Mouse (Mus musculus) frontal cortex, postnatal 10 days (tissue): ENCODE measurements around the gene Fntb.

ENCODE experiments used
- DNase-seq, 2 experiments: peaks; one replicate each; pipeline ENCODE4 v3.0.0; 2022; ENCODE audit warnings: low spot score in 2 of 2, mixed read lengths in 1 of 2

Fntb gene

DNA sequence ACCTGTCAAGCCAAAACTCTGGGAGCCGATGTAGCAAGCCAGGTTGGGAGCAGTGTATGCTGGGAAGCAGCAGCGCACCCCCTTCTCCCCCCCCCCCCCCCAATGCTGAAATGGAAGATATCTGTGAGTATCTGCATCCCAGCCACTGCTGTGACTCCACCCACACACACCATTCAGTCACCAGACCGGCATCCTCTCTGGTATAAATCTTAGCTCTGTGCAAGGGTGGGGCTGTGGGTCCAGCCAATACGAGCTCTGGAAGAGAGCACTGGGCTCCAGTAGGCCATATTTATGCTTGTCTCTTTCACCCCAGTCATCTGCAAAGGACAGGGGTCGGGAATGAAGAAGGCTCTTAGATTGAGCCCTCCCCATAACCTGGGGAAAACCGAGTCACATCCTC is 155.0 kb downstream of the Fntb start:
- no peak for DNase-seq

DNA sequence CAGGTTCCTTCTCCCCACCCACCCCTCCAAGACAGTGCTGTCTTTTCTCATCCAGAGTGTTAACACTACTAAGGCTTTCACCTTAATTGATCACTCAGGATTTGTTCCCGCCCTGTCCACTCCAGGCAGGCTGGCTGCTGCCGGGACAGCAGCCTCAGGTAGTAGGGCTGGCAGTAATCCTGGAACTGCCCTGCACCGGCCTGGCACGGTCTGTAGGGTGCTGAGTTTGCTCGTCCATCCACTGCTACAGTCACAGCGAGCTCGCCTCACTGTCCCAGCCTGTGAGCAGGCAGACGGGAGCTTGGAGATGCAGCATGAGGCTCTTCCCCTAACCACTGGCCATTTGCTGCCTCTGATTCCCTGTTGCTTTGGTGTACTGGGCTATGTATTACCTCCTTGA is 155.6 kb downstream of the Fntb start:
- DNase-seq = no peak

DNA sequence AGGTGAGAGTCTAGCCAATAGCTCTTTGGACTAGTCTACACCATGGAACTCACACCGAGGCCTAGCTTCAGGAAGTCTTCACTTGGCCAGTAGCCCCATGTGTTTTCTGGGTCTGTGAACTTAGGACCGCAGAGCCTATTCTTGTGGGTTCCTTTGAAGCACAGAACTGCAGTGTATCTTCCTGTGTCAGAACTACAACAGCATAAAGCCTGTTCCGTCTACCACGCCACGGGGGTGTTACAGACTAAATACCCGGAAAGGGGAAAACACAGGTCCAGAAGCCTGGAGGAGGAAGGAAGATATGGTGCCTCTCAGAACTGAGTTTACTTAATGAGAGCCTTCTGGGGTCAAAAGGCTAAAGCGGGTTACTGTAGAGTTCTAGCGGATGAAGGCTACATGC is 157.7 kb downstream of the Fntb start:
- DNase-seq = no peak

DNA sequence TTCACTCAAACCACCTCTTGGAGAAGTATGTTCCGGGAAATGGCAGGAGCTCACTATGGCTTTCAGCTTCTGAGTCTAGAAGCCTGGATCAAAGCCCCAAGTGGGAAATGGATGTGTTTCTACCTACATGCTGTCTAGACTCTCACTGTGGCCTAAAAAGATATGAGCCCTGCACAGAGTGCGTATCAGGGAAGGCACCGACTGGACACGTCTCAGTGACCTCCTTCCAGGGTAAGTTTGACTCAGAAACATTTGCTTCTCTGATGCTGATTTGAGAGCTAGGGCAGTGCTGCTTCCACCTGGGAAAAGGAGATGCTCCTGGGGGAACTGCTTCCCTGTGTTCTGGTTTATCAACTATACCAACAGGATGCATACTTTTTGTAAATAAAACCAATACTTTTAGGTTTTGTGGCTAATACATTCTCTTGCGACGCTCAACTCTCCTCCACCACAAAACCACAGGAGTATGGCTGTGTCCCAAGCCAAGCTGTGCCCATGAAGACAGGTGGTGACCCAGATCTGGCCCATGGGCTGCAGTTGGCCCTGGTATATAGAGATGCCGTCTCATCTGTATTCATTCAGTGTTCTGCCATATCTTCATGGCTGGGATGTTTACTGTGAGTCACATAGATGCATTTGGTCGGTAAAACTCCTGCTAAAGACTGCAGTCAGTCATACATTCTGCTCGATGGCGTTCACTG is 159.7 kb downstream of the Fntb start:
- DNase-seq = no peak

DNA sequence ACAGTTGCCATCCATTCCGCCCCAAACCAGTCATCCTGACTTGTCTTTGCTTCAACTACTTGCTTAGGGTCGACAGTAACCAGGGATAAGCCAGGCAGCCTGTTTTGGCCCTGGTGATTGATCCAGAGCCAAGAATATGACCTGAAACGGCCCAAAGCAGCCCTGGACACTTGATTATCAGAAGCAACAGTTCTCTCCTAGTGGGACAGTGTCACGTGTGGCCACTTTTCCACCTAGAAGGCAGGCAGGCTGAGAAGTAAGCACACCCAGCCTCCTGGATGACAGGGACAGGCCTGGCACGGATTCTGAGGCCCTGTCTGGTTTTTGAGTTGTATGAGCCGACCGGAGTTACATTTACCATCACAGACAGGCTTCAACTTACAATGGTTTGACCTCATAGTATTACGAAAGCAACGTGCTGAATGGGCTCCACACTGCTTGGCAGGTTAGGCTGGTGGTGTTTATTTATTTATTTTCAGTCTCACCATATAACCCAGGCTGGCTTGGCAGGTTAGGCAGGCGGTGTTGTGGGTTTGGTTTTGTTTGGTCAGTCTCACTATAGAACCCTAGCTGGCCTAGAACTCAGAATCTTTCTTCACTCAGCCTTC is 161.1 kb downstream of the Fntb start:
- DNase-seq = no peak

DNA sequence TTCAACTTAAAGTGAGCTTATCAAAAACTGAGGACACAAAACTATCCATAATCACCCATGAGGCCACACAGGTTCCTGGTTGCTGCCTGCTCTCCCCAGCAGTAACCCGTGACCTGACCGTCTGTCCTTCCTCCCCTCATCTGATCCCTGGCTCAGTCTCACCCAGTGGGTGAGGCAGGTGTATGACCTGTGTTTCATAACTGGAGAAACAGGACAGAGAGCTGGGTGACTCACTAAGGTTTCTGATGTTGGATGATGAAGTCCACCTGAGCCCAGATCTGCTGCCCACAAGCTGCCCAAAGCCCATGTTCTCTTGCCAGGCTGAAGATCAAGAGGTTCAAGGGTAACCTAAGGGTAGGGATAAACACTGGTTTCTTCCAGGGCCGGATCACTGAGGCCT is 161.6 kb downstream of the Fntb start:
- no peak for DNase-seq

DNA sequence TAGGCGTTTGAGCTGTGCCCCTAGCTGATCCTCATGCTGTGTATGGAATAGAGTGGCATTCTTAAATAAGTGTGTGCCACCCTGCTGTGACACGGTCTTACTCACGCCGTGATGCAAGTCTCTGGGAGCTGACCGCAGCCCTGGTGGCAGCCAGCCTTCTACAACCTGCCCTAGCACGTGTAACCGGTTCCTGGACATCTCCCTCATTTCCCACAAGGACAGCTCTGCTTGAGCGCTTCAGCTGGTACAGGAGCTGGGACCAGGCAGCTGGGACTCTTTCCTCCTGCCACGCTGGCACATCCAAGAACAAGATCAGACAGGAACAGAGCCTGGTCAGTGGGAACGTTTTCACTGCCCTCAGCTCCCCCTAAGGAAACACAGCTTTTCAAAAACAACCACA is 162.2 kb downstream of the Fntb start:
- no peak for DNase-seq

DNA sequence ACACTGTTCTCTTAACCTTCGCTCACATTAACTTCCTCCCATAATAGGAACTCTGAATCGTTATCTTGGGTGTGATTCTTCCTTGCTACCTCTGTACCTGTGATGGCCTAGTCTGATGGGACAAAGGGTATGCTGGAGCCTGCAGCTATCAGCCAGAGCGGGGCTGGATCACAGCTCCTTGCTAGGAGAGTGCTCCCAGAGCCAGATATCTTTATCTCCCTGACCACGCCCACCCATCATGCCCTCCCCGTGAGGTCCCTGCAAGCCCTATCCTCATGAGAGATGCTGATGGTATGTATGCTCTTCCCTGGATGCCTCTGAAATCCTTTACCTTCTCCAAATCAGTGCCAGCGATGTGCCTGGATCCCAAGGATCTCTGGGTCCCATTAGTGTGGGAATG is 164.8 kb downstream of the Fntb start:
- DNase-seq = no peak

DNA sequence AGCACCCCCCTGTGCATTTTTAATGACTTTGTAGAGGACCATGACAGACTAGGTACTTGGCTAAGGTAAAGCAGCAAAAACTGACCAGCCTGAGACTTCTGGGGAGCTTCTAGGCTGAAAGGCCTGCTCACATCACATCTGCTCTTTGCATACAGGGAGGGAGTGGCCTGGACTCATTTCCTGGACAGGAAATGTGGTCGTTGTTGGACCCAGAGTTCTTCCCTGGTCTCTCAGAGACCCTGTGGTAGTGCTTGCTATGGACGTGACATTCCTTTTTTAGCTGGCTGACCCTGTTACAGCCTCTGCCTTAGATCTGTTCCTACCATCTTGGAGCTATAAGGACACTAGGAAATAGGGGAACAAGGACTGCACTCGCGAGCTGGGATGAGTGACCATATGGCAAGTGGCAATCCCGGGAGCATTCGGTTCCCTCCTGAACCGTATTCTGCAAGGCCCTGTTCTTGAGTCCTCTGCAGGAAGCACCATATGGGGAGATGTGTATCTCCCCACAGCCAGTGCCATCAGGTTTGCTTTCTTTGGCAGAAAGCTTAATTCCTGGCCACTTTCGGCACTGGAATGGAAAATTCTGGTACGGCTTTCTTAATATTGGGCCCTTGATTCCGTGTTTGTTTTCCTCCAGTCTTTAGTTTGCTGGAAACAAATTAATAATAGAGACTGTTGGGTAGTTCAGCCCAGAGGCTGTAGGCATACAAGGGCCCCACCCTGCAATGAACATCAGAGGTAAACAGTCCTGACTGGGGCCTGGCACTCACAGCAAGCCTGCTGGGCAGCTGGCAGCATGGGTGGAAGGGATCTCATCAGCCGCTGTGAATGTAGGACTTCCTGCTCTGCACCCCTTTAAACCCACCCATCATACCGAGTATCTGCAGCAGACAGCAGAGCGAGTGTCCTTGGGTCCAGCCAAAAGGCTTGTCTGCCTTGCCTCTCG is 166.6 kb downstream of the Fntb start:
- no peak for DNase-seq

DNA sequence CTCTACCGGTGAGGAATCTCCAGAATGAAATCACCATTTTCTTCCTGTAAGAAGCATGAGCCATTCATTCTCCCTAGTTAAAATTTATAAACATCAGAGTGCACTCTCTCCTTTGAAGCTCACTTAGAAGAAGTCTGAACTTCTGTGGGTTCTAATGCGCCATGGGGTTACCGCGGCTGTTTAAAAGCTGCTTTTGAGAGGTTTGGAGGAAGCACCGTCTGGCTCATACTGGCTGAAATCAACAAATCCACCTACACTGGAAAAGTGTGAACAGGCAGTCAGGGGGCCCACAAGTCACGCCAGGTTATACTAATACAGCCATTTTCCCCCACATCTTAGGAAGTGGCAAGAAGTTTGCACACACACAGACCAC is 167.3 kb downstream of the Fntb start:
- no peak for DNase-seq

DNA sequence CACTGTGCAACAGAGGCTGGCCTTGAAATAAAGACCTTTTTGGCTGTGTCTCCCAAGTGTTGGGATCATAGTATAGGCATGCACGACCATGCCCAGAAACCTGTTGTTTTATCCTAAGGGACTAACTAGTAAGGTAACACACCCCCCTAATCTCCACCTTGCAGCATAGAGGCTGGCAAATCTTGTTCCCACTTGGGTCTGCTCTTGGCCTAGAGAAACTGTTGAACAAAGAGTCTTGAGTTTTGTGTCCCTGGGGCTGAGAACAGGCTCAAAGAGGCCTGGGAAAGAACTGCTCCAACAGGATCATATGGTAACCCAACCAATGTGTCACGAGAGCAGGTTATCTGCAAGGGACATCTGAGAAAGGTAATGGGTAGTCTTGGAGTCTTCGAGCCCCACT is 169.0 kb downstream of the Fntb start:
- DNase-seq = no peak

DNA sequence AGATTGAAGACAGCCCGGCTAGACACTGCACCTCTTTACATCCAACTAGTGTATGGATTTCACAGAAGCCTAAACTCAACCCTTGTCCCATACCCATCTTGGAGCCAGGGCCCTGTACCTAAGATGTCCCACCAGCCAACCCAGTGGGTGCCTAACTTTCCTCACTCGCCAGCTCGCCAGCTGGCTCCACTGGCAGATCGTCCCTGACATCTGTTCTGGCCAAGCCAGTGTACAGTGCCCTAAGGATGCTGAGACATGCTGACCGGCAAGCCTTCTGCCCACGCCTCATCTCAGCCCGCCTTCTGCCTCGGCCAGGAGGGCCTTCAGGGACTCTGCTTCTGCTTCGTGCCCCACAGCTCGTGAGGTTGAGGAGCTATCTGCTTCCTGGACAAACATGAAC is 170.8 kb downstream of the Fntb start:
- no peak for DNase-seq

DNA sequence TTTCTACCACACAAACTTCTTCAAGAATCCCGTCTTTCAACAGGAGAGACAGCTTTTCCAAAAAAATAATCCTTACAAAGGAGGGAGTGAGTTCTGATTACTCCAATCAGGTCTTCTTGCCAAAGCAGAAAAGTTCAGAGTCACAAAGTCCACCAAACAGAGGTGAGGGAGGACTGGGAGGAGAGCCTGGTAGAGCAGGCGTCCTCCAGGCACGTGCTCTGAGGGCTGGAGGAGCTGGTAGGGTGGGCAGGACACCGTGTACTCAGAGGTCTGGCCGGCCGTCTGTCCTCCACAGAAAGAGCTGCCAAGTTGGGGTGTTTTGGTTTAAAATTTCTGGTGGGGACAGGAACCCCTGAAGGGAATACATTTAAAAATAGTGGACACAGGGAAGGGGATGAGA is 172.6 kb downstream of the Fntb start:
- DNase-seq = no peak

DNA sequence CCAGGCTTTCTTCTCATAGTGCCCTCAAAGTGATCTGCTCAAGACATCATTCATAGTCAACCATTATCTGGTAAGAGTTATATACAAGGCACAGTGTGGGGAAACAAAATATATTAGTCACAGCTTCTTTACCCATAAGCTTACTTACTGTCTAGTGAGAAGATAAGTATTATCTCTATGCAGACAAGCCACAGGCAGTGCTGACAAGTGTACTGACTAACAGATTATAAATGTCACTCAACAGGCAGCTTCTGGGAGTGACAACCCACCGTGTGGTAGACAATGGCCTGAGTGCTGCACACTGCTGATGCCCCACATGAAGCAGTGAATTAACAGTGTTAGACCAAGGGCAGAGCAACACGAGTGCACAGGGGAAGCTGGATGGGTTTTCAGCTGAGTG is 176.1 kb downstream of the Fntb start:
- DNase-seq = no peak

DNA sequence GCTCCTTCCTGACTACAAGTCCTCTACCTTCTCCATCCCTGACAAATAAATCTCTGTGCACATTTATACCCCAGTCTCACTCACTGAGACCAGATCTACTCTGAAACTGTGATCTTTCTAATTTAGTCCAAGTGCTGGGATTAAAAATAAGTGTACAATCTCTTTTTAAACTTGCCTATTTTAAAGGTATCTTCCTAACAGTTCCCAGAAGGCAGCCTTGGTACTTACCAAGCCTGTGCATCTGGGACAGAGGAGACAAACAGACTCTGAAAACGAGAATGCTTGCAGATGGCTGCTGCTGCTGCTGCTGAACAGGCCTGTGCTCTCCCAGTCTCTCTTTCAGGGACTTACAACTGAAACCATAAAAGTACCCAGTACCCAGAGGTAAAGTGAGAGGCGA is 177.1 kb downstream of the Fntb start:
- no peak for DNase-seq

DNA sequence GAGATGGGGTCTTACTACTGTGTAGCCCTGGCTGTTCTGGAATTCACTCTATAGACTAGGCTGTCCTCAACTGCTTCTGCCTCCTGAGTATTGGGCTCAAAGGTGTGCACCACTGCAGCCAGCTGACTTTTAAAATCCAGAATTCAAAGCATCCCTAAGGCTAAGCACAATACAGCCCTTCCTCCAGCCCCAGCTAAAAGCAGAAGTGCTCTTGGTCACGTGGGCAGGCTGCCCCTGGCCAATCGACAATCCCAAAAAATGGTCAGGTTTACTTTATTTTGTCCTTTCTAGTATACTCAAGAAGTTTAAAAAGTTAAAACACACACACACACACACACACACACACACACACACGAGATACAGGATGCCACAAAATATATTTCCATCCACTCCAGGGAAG is 177.7 kb downstream of the Fntb start:
- DNase-seq = no peak

DNA sequence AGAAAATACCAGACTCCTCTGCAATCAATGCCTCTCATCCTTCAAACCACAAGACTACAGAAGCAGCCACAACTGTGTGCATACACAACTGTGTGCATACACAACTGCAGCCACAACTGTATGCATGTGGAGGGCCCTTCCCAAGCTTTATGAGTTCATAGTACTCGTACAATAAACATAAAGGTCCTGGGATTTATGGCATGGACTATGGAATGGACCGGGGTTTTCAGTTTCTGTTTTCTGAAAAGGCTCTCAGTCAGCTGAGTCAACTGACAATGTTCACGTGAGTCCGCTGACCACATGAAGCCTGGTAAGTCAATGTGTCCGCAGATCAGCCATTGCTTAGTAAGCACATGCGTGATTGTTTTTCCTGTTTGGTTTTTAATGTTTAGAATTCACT is 178.1 kb downstream of the Fntb start:
- DNase-seq = no peak

DNA sequence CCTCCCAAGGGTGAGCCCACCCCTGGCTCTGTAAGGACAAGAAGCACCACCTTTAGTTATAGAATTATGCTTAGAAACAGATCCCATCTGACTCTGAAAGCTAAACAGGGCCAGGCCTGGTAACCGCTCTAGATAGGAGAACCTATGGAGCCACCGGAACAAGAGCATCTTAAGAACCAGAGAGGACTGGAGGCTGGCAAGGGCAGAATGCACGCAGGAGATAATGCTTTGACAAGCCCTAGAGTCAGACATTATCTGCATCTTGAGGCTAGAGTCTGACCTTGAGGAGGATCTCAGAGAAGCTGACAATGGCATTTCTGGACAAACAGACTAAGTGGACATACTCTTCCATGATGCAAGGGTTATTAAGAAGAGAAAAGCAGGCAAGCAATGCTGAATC is 182.1 kb downstream of the Fntb start:
- no peak for DNase-seq

DNA sequence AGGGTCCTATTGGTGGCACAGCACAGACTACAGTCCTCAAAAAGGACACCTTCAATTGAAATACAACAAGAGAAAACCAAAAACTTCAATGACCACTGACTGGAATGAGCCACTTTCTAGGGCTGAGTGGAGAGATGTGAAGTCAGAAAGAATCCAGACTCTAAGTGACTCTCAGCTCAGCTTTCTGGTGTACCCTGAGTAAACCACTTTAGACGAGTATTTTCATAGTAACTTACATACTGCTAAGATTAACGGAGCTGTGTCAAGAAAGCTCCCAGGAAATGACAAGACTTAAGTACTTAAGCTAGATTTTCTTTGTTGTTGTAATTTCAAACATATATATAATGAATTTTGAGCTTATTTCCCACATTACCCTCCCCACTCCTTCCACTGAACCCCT is 182.8 kb downstream of the Fntb start:
- no peak for DNase-seq

DNA sequence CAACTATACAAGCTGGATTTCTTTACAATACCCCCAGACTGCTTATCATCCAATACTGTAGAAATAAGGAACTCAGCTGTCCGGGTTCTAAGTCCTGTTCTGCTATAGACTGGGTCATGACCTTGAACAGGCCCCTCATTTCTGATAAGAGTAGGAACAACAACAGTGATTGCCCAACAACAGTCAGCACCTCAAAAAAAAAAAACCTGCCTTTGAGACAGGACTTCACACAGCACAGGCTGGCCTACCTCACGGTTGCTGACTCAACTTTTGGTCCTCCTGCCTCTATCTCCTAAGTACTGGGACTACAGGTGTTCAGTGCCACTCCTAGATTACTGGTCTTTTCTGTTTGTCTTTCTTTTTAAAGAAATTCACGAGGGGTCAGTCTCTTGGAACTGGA is 183.4 kb downstream of the Fntb start:
- DNase-seq = no peak

DNA sequence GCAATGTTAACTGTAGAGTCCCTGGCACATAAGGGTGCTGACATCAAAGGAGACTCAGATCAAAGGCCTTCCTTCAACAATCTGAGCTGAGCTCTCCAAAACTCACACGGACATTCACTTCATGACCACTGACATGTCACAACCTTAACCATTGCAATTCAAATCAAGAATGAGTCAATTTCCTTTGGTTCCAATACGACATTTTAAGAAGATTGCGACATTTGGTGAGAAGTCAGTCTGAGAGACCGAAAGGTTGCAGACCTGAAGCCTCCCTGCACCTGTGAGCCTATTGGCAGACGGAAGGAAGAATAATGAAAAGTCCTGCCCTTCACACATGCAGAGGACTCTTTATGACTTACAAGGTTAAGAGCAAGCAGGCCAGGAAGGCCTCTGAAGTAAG is 184.9 kb downstream of the Fntb start:
- DNase-seq = no peak

DNA sequence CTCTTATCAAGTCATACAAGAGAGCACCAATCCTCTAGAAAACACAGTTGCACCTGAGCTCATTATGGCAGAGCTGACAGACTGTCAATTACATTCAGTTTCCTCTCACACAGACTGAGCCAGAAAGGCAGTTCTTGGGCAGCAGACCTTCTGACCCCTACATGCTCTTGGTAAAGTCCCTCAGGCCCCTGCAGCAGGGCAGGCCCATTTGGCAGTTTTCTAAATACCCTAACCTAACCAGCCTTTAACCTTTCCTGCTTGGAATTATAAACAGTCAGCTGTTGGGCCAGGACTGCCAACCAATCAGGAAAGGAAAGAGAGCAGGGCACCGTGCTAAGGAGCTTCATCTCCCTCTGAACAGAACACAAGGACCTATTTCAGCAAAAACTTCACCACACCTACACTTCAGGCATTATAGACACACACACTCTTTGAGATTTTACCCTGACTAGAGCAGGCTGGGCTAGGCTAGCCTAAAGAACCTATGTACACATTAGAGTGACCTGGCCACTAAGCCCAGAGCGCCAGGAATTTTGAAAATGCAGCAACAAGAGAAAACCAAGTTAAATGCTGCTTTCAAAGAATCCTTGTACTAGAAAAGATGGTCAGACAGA is 188.5 kb downstream of the Fntb start:
- DNase-seq = no peak
